Mouse (Mus musculus): ENCODE measurements around the gene Dhps. TPM values are rescaled to one million over a fixed set of nuclear protein-coding genes. Genes with fewer than 3 reads are reported as not detected.
"Not testable (repeated sequence)": the region's sequence is repeated elsewhere in the genome, so short reads cannot be mapped to it uniquely, and the experiment has no call there.

Gene Dhps
- total RNA-seq, 2 experiments from 2014 or later: 27.0 to 27.4 TPM

DNA sequence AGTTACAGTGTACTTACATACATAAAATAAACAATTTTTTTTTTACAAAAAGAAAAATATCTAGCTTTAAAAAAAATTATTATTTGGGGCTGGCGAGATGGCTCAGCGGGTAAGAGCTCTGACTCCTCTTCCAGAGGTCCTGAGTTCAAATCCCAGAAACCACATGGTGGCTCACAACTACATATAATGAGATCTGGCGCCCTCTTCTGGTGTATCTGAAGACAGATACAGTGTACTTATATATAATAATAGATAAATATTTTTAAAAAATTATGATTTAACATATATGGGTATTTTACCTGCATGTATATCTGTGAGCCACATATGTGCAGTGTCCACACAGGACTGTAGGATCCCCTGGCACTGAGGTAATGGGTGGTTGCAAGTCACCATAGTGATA lies 14.7 kb downstream of the Dhps start:
- no peak for DNase-seq
- intact Hi-C loops (cut with DNase I): loop anchor here (10.0 kb wide), 2 partner anchors 209 to 319 kb away; partner anchors contain the start of genes Orc6 and Vps35

DNA sequence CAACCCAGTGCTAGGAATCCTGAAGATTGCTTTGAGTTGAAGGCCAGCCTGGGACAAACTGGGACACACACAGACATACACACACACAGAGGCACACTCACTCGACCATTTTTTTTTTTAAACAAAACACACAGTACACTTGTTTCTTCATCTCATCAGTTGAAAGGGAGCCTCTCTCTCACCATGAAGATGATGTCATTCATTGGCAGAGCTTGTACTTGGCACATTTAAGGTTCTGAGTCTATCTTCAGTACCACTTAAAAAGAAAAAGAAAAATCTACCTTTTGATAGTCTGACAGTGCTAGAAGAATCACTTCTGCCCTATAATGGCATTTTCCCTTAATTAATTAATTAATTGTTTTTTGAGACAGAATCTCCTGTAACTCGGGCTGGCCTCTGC lies 17.2 kb downstream of the Dhps start:
- intact Hi-C loops (cut with DNase I): loop anchor here (10.0 kb wide), 2 partner anchors 206 to 316 kb away; partner anchors contain the start of genes Orc6 and Vps35
- DNase-seq: no peak

DNA sequence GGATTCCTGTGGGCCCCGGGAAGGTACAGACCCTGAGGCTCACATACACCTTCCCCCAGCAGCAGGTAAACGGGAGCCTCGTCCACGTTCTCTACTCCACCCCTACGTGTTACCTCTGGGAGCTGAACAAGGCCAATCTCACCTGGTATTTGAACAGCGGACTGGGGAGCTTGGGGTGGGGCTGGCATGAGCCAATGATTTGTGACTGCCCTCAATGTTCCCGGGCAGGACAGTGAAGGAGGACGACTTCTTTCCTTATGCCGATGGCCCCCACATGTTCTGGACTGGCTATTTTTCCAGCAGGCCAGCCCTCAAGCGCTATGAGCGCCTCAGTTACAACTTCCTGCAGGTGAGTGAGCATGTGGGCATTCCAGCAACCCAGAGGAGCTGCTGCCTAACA lies 19.3 kb downstream of the Dhps start:
- intact Hi-C loops (cut with DNase I): no loop called here
- DNase-seq: no peak

DNA sequence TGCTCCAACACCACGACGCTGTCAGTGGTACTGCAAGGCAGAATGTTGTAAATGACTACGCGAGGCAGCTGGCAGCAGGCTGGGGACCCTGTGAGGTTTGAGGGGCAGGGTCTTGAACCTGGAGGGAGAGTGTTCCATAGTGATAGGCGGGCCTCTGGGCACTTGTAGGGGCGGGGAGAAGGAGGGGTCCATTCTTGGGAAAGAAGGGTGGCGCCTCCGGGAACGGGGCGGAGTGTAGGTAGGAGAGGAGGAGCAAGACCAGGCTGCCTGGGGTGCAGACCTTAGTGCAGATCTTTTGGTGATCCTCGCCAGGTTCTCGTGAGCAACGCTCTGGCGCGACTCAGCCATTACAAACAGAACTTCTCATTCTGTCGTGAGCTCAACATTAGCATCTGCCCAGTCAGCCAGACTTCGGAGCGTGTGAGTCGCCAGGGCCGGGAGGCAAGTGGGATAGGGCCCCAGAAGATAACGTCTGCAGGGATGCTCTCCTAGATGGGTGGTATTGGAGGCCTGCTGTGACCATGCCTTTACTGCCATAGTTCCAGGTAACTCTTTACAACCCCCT lies 20.1 kb downstream of the Dhps start:
- no peak for DNase-seq
- intact Hi-C loops (cut with DNase I): no loop called here

DNA sequence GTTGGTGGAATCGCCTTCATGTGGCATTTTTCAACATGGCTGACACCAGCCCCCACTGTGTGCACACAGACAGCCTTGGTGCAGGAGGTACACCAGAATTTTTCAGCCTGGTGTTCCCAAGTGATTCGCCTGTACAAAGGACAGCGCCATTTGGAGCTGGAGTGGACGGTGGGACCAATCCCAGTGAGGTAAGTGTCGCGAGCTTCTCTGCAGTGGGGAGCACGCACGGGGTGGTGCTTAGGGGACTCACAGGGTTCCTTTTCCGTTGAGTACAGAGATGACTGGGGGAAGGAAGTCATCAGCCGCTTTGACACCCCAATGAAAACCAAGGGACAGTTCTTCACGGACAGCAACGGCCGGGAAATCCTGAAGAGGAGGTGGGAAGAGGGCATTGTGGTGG lies 23.5 kb downstream of the Dhps start:
- intact Hi-C loops (cut with DNase I): no loop called here
- no peak for DNase-seq

DNA sequence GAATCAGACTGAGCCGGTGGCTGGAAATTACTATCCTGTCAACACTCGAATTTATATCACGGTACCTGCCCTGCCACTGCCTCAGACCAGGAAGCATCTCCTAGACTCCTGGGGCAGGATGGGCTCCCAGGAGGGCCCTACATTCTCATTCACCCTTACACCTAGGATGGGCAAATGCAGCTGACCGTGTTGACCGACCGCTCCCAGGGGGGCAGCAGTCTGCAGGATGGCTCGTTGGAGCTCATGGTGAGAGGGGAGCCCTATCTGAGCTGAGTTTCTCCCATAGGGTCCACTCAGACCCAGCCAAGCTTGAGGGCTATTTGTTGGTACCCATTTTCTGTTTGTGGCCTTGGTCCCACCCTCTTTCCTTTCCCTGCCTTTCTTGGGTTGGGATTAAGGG lies 24.0 kb downstream of the Dhps start:
- intact Hi-C loops (cut with DNase I): no loop called here
- no peak for DNase-seq

DNA sequence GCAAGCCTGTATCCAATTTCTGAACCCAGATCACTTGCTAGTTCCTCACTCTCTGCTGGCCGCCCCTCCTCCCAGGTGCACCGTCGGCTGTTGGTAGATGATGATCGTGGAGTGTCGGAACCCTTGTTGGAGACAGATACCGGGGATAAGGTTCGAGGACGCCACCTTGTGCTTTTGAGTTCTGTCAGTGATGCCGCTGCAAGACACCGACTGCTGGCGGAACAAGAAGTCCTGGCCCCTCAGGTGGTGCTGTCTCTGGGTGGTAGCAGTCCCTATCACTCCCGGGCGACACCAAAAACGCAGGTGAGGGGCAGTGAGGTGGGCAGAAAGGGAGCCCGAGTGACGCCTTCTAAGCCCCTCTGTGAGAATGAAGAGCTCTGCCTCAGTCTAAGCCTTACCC lies 24.6 kb downstream of the Dhps start:
- intact Hi-C loops (cut with DNase I): no loop called here
- DNase-seq: no peak

DNA sequence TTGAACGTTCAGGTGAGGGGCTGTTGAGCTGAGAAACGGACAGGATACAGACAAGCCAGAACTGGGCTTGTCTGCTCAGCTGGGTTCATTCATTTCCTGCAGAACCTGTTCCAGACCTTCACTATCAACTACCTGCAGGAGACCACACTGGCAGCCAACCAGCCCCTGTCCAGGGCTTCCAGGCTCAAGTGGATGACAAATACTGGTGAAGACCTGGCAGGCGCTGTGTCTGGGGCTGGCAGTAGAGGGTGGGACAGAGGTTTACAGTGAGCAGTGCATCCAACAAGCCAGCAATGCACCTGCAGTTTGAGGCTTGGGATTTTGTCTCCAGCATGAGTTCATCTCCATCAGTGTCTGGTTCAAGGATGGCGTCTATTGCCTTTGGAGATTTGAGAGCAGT lies 25.3 kb downstream of the Dhps start:
- intact Hi-C loops (cut with DNase I): no loop called here
- DNase-seq: no peak

DNA sequence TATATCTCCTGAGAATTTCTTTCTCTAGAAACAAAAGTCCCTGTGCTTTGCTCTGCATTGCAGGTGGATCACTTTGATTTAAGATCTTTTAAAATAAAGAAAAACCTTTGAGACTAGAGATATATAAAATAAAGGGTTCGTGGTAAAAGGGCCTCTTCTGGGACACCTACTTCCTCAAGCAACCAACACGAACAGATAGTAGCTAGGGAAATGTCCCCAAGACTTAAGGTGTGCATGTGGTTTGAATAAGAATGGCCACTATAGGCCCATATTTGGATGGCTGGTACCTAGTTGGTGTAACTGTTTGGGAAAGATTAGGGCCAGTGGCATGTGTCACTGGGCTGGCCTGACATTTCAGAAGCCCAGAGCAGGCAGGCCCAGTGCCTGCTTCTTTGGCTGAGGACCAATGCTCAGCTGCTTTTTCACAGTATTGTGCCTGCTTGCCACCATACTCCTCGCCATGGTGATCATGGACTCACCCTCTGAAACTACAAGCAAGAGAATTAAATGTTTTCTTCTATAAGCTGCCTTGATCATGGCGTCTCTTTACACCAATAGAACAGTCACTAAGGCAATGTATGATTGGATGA lies 28.6 kb downstream of the Dhps start:
- no peak for DNase-seq
- intact Hi-C loops (cut with DNase I): no loop called here

DNA sequence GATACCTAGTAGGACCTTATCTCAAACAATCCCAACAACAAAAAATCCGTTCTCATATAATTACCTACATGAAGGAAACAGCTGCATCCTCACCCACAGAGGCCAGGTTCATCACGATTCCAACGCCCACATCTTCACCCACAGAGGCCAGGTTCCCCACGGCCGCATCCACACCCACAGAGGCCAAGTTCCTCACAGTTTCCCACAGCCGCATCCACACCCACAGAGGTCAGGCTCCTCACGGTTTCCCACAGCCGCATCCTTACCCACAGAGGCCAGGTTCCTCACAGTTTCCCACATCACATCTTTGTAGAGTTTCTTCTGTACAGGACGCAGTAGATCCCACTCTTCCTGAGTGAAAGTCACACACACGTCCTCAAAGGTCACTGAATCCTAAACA lies 41.7 kb downstream of the Dhps start:
- intact Hi-C loops (cut with DNase I): no loop called here

DNA sequence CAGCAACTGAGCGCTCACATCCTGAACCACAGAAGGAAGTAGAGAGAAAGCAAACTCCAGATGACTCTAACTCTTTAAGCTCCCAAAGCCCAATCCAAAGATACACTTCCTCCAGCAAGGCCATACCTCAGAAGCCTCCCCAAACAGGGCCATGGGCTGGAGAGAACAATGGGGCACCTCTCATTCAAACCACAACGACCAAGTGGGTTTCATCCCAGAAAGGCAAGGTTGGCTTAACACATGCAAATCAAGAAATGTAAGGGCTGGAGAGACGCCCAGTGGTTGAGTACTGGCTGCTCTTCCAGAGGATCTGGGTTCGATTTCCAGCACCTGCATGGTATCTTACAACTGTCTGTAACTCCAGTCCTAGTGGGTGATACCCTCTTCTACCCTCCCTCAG lies 43.9 kb downstream of the Dhps start:
- intact Hi-C loops (cut with DNase I): no loop called here
- DNase-seq: no peak

More for the DNA sequence above, 41.7 kb downstream of the Dhps start:
- DNase-seq: no peak

DNA sequence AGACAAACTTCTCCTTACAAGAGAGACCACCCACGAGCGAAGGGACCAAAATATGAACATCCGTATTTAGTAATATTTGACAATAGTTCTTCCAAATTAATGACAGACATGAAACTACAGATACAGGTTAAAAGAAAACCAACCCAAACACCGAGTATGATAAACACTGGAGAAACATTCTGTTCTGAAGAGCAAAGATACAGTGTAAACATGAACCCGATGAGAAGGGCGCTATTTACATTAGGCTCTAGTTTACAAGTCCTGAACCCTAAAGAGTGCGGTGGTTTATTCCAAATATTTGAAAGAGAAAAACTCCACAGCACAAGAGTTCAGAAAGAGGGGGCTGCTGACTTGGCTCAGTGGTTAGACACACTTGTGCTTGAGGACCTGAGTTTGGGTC lies 45.4 kb downstream of the Dhps start:
- intact Hi-C loops (cut with DNase I): no loop called here
- no peak for DNase-seq

DNA sequence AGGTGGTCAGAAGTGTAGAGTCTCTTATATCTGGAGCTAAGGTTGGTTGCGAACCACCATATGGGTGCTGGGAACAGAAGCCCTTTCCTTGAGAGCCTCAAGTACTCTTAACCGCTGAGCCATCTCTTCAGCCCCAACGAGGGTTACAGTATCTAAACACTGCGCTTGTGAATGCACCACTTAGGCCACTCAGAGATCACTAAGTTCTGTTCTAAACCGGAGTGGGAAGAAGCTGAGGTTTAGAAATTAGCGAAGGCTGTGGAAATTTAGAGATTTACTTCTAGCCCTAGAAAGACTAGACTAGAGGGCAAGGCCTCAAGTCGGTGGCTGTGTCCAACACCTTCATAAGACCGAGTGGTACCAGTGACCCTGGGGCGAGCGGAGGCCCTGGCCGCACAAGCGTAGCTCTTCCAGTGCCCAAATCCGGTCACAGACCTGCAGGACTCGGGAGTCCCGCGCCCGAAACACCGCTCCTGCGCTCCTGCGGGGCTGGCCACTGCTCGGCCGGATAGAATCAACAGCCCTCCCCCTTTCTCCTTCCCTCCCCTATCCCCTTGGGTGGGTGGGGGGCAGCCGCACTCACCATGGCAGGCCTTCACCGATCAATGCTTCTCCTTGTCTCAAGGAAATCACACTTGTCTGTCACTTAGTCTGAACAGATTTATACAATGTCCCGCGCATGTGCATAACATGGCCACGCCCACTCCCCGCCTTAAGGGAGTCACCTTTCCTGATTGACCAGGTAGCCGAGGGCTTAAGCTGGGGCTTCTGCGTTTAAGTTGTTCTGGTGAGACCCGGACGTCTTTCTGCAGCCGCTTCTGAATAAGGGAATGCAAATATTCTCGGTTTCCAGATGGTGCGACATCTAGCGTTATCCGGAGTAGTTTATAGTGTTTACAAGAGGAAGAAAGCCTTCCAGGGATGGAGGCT lies 47.8 kb downstream of the Dhps start:
- intact Hi-C loops (cut with DNase I): loop anchor here (2.0 kb wide), 1 partner anchor 43 kb away; no protein-coding TSS in a partner anchor
- DNase-seq: peak; percentile 81 to 84

DNA sequence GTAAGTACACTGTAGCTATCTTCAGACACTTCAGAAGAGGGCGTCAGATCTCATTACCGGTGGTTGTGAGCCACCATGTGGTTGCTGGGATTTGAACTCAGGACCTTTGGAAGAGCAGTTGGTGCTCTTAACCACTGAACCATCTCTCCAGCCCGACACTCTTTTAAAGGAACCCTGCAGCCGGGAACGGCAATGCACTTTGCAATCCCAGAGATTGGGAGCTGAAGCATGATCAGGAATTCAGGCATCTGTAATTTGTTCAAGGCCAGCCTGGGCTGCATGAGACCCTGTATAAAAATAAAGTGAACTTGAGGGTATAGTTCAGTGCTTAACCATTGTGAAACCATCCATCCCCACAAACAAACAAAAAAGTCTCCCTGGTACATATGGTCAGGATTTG lies 48.7 kb downstream of the Dhps start:
- intact Hi-C loops (cut with DNase I); DNase-seq: not testable (repeated sequence)

DNA sequence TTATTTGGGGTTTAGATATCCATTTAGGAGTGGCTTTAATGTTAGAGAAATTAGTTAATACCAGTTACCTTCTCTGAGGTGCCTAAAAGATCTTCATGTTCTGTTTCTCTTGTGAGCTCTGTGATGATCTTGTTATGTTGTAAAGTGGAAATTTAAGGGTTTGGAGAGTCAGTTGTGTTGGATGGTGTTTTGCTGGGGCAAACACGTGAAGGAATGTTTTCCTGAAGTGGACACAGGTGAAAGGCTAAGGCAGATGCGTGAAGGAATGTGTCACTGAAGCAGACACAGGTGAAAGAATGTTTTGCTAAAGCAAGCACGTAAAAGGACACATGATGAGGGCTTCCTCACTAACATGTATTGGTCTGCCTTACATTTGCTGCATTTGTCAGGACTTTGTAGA lies 51.4 kb downstream of the Dhps start, which contains the start of gene Zfp791:
Gene Zfp791, minus strand, starts transcription at position 101 of the 400 bp plus-strand sequence.
- no peak for DNase-seq
- intact Hi-C loops (cut with DNase I): no loop called here

DNA sequence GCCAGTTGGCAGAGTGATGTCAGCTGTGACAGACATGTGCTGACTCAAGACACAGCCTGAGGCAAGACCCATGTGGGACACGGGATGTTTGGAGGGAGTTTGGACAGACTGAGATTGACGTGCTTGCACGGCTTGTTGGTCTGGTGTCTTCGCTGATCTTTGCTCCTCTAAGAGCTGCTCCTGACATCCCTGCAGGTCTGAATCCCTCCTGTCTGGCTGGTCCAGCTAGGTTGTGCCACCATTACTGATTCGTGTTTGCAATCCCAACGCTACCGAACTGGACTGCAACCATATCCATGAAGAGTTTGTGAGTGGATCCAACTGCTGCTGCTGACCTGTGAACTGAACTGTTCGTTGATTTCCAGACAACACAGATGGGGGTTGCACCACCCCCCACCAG lies 52.1 kb downstream of the Dhps start:
- DNase-seq: no peak
- intact Hi-C loops (cut with DNase I): no loop called here

Small RNAs within 50 kb of the gene (microRNA-seq; reads per million reads assigned to microRNA genes)
- gene Gm23388 (ENCODE audit: borderline number of aligned reads in 2 of 2) (0.67 to 0.72 reads per million in 2 experiments), gene Mir7070 (ENCODE audit: borderline number of aligned reads in 2 of 2) (0 to 0.67 reads per million in 2 experiments)

Other genes with a start within 250 kb of the Dhps start
- 1 to 10 TPM; 9.3 to 9.9 TPM for gene Dand5, start 248.9 kb upstream of the Dhps start, total RNA-seq (2021)
- 10 to 100 TPM; 28.5 to 29.5 TPM for gene Gadd45gip1, start 240.2 kb upstream of the Dhps start, total RNA-seq (2021)
- 10 to 100 TPM; 84.0 to 87.4 TPM for gene Rad23a, start 231.1 kb upstream of the Dhps start, total RNA-seq (2021)
- 100 to 1,000 TPM; 337 to 380 TPM for gene Calr, start 224.8 kb upstream of the Dhps start, total RNA-seq (2021)
- gene Farsa, start 214.8 kb upstream of the Dhps start, total RNA-seq (2021): 10 to 100 TPM; 23.1 TPM
- gene Syce2, start 199.6 kb upstream of the Dhps start, total RNA-seq (2021): 1 to 10 TPM; 3.8 to 4.1 TPM
- gene Gcdh, start 177.8 kb upstream of the Dhps start, total RNA-seq (2021): 10 to 100 TPM; 71.3 to 77.2 TPM
- not detected for gene Klf1, start 169.8 kb upstream of the Dhps start, total RNA-seq (2021)
- 10 to 100 TPM in 1 of 2 experiments, 1 to 10 TPM in 1; 7.3 to 11.7 TPM for gene Dnase2a, start 163.2 kb upstream of the Dhps start, total RNA-seq (2021)
- gene Mast1, start 134.4 kb upstream of the Dhps start, total RNA-seq (2021): under 1 TPM; 0.11 to 0.14 TPM
- gene Rtbdn, start 124.8 kb upstream of the Dhps start, total RNA-seq (2021): not detected
- gene Gm49661, start 102.3 kb upstream of the Dhps start, total RNA-seq (2021): 1 to 10 TPM in 1 of 2 experiments, not detected in 1; 1.0 TPM
- 100 to 1,000 TPM; 633 to 676 TPM for gene Prdx2, start 102.2 kb upstream of the Dhps start, total RNA-seq (2021)
- 10 to 100 TPM; 48.6 to 56.7 TPM for gene Rnaseh2a, start 102.0 kb upstream of the Dhps start, total RNA-seq (2021)
- gene Junb, start 93.0 kb upstream of the Dhps start, total RNA-seq (2021): 10 to 100 TPM; 14.9 to 26.9 TPM
- 1 to 10 TPM; 2.7 to 2.9 TPM for gene Hook2, start 81.2 kb upstream of the Dhps start, total RNA-seq (2021)
- gene Best2, start 57.2 kb upstream of the Dhps start, total RNA-seq (2021): not detected
- 10 to 100 TPM; 66.2 to 69.8 TPM for gene Asna1, start 46.5 kb upstream of the Dhps start, total RNA-seq (2021)
- 10 to 100 TPM; 80.7 to 84.2 TPM for gene Trir, start 44.9 kb upstream of the Dhps start, total RNA-seq (2021)
- gene Tnpo2, start 34.8 kb upstream of the Dhps start, total RNA-seq (2021): 10 to 100 TPM; 28.1 to 35.1 TPM
- gene Fbxw9, start 11.7 kb upstream of the Dhps start, total RNA-seq (2021): 1 to 10 TPM; 3.4 to 4.3 TPM
- gene Gm5741, start 3.8 kb upstream of the Dhps start, total RNA-seq (2021): not detected
- gene Wdr83os, start 9.0 kb downstream of the Dhps start, total RNA-seq (2021): 10 to 100 TPM; 37.4 to 42.2 TPM
- 10 to 100 TPM; 33.3 to 34.2 TPM for gene Wdr83, start 9.5 kb downstream of the Dhps start, total RNA-seq (2021)
- 10 to 100 TPM; 31.0 to 31.3 TPM for gene Man2b1, start 11.5 kb downstream of the Dhps start, total RNA-seq (2021)
- gene Zfp791, start 51.3 kb downstream of the Dhps start, total RNA-seq (2021): 1 to 10 TPM; 2.0 to 2.4 TPM
- gene Cks1brt, start 80.2 kb downstream of the Dhps start, total RNA-seq (2021): not detected
- not detected for gene Olfr371, start 154.2 kb downstream of the Dhps start, total RNA-seq (2021)
- 1 to 10 TPM; 5.8 to 8.2 TPM for gene Orc6, start 227.9 kb downstream of the Dhps start, total RNA-seq (2021)
- gene Vps35, start 228.0 kb downstream of the Dhps start, total RNA-seq (2021): 10 to 100 TPM; 70.7 to 71.1 TPM

Data from heart, postnatal 36 days (tissue).